Mouse (Mus musculus) gastrocnemius, postnatal 14 days (tissue): ENCODE data around the gene Bank1. TPM values are rescaled to one million over a fixed set of nuclear protein-coding genes. Genes with fewer than 3 reads are reported as not detected.

ENCODE experiments used
- DNase-seq: peaks from one replicate; pipeline ENCODE4 v3.0.0; 2021; ENCODE audit warnings: mixed read lengths
- intact Hi-C: fragments of 180-260 bp; cut with DNase I; formaldehyde crosslinking; loops from one replicate; pipeline ENCODE4 v1.15.1; 2025; ENCODE audit warnings: low total_unique reads
- total RNA-seq, 2 experiments: library from RNA; stranded (reverse); gene quantifications; 2 replicates each; pipeline ENCODE4 v1.2.3; 2021

Gene Bank1
- total RNA-seq, 2 experiments from 2014 or later: 0.16 to 0.31 TPM

- no peak for DNase-seq
- intact Hi-C loops: no loop called here
These were observed 288.6 kb downstream of the Bank1 start for GRCm38 (mm10) chr3:136037254-136037653.

GRCm38 (mm10) chr3:136035784-136036183 lies 290.1 kb downstream of the Bank1 start:
- intact Hi-C loops: no loop called here
- DNase-seq: no peak

GRCm38 (mm10) chr3:136024876-136025275 lies 301.0 kb downstream of the Bank1 start:
- intact Hi-C loops: no loop called here
- DNase-seq: no peak

DNA sequence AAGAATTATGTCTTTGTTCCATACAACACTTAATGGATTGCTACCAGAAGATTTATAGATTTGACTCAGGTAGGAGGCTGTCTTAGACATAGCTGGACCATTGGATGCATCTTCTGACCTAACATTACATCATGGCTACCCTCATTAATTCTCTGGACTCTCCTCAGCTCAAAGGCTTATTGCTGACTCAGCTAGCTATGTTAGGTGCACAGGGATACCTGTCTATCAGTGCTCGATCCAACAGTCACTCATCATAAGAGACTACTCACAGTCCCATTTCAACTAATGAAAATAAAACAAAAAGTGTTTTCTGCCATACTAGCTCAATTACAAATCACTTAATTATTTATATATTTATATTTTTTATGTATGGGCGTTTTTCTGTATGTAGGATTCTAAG lies 308.3 kb downstream of the Bank1 start:
- DNase-seq: no peak
- intact Hi-C loops: no loop called here

DNA sequence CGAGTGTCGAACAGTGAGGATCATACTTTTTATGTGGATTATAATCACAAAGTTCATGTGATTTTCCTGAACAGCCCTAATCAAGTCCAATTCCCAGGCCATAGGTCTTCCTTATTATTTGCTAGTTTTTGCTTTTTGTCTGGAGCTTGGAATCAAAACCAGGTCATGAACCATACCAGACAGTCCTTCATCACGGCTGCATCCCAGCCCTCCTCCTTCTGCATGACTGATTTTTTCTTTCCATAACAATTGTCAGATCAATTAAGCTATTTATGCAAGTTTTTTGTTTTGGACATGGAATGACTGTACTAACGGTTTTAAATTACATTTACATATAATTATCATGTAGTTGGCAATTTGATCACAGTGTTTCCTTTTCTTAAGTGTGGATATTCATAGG lies 315.2 kb downstream of the Bank1 start:
- DNase-seq: no peak
- intact Hi-C loops: no loop called here

- DNase-seq: no peak
- intact Hi-C loops: no loop called here
These were observed 318.0 kb downstream of the Bank1 start for GRCm38 (mm10) chr3:136007846-136008245.

DNA sequence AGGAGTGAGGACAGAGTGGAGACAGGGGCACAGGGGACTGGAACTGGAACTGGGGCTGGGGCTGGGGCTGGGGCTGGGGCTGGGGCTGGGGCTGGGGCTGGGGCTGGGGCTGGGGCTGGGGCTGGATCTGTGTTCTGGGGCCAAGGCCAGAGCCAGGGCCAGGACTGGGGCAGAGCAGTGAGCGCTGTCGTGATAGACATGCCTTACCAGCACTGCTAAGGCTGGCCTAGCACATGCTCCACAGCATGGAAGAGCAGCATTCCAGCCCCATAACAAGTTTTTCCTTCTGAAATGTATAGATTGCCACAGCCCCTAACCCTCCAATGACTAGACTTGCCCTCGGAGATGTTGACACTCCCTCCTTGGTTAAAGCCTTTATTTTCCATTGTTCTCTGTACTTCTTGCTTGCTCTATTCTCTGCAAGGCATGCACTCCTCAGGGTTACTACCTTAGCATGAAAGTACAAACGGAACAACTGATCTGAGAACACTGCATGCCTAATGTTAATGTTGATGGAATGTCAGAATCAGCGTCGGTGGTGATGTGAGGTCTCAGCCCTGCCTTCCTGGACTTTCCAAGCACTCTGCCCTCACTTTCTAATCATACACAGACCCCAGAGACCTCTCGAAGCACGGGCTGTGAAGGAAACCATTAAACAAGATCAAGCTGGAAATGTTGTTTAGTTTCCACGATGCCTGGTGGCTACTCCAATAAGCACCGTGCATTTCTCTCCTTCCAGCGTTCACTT lies 318.6 kb downstream of the Bank1 start:
- no peak for DNase-seq
- intact Hi-C loops: no loop called here
